Mouse (Mus musculus) cerebral cortex, adult 2 months (tissue): ENCODE results near the gene Vwa3a.

Source experiments
- WGBS: fragments of 180-500 bp; shearing (Covaris S2); methylation state at CpG from one replicate; pipeline ENCODE4 v1.1.7; 2018; 5-methylcytosine and 5-hydroxymethylcytosine counted together

The Vwa3a gene

DNA sequence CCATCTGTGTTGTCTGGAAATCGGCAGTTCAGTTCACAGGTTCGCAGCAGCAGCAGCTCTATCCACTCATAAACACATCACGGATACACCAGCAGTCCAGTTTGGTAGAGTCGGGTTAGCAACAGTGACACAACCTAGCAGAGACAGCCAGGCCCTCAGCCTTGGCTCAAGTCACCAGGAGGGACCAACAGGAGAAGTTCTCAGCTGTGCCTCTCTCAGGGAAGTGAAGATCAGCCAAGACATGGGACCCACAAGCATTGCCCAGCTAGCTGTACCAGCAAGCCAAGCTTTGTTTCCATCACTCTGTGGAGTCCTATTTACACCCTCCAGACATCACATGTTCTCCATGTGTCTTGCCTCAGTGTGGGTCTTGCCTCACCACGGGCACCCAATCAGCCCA lies 7.7 kb downstream of the Vwa3a start:
- 93% methylated on average over 5 of the region's 5 CpGs for WGBS

DNA sequence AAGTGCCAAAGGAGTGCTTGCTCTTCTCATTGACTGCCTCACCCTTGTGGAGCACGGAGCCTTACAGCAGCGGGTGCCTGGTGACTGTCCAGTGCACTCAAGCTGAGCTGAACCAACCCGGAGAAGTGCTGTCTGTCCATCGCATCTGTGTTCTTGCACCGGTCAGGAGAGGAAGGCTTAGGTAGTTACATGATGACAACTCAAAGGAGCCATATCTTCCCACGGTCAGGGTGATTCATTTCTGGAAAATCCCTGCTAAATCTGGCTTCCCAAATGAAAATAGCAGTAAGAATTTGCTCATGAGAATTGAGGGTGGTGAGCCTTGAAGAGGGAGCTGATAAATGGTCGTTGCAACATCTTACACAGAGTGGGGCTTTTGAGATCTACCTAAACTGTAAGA lies 12.8 kb downstream of the Vwa3a start:
- WGBS, result 52% methylated on average over 7 of the region's 7 CpGs

DNA sequence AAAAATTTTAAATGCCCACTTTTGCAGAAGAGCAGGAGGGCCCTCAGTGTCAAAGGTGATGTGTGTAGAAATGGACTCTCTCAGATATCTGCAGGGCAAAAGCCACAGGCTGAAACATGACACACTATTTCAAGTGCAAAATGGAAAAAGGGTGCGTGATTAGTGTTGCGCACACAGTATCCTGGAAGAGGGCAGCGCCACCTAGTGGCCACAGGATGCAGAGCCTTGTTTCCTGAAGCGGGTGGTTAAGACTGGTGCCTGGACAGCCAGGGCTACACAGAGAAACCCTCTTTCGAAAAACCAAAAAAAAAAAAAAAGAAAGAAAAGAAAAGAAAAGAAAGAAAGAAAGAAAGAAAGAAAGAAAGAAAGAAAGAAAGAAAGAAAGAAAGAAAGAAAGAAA lies 15.6 kb downstream of the Vwa3a start:
- WGBS, result 3% methylated on average over 5 of the region's 5 CpGs

DNA sequence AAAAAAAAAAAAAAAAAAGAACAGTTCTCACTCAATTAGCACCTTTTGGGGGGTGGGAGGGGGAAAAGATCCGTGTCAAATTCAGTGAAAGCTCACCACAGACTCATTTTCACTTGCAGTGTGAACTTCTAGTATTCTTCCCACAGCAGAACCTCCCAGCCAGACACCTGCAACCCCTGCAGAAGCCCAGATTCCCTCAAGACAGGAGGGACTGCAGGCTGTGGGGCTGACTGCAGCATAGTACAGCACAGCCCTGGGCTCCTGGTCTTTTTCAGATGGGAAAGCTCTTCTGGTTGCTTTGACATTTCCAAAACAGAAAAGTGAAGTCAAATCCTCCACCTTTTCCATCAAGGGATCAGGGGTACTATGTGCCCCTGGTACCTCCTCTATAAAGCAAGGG lies 28.3 kb downstream of the Vwa3a start:
- WGBS, result 21% methylated on average over 1 of the region's 1 CpGs

DNA sequence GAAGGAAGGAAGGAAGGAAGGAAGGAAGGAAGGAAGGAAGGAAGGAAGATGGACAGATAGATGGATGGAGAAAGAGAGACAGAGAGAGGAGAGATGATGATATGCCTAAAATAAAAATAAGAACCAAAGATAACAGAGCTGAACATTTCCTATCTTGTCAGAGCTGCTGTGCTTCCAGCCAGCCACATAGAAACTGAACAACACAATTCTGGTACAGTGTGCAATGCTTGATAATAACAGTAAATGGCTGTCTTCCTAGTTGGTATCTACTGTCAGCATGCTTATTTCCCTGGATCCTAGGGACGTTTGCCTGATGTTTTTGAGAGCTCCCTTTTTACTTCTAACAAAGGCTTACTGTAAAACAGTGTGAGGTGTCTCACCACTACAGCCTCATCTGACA lies 32.3 kb downstream of the Vwa3a start:
- 50% methylated on average over 1 of the region's 1 CpGs for WGBS

DNA sequence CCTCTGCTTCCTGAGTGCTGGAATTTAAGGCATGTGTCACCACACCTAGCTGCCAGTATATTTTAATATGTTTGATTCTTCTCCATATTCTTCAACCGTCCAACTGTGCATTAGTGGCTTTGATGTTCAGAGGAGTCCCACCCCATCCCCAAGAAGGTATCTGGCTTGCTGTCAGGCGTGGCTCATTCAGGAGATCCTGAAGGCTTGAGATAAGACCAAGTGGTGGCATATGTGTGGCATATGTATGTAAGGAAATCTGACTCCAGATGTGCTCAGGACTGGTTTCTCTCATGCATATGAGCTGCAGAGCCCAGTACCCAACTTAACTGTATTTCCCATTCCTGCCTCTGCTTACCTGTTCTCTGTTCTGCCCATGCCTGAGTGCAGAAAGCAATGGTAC lies 38.9 kb downstream of the Vwa3a start:
- WGBS, result 88% methylated on average over 2 of the region's 2 CpGs

DNA sequence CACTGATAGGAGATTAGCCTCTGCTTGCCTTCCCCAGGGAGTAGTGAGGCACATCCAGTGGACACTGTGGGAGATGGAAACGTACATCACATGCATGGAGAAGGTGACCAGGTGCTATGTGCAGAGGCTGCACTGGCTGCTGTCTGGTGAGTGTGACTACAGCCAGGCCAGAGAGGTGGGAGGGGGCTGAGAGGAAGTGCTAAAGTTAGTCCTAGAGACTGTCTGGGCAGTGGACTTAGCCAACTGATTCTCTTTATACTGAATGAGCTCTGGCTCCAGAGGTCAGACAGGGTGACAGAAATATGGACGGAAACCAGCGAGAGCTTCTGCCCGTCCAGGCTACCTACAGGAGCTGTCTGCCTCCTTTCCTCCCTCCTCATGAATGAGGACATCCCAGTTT lies 56.4 kb downstream of the Vwa3a start:
- 83% methylated on average over 4 of the region's 4 CpGs for WGBS

DNA sequence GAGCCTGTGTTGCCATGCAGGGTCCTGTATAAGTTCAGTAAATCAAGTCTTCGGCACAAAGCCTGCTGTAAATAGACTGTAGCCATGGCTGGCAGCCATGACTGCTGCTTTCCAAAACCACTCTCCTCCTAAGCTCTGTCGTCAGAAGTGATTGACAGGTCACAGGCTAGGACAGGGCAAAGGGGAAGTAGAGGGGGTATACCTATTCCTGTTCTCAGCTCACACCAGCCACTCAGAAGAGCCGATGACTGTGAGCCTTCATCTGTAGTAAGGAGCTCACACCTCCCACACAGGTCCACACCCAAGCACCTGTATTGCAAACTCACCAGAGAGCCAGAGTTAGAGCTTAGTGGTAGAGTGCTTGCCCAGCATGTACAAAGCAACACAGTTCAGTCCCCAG lies 57.3 kb downstream of the Vwa3a start:
- WGBS, result 57% methylated on average over 3 of the region's 3 CpGs

DNA sequence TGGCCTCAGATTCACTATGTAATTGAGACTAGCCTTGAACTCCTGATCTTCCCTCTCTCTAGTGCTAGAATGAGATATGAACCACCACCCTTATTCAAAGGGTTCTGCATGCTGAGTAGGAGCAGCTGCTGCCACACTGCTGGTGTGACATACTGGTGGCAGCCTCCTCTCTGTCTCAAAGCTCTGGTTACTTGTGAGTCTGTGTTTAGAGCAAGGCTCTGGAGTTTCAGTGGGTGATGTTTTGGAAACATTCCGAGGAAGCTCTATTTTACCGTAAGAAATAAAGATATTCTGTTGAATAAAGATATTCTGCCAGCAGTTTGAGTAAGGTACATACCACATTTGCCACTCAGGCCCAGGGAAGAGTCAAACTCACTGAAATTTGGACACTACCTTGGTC lies 64.2 kb downstream of the Vwa3a start:
- WGBS, result 49% methylated on average over 2 of the region's 2 CpGs

DNA sequence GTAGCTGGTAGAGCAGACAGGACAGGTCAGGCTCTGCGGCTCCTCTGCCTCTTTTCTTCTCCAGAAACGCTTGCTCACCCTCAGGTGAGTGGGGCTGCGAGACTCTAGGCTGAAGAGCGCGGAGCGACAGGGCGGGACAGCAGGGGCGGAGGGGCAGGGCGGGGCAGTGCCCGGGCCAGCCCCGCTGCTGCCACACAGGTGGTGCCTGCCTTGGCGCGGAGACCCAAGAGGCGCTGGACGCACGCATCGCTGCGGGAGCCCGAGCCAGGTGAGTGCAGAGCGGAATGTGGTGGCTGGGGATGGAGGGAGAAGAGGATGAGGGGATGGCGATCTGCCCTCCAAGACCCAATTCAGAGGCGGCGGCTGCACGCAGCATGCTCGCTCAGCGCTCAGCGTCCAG lies 70.6 kb downstream of the Vwa3a start:
- 15% methylated on average over 27 of the region's 27 CpGs for WGBS

DNA sequence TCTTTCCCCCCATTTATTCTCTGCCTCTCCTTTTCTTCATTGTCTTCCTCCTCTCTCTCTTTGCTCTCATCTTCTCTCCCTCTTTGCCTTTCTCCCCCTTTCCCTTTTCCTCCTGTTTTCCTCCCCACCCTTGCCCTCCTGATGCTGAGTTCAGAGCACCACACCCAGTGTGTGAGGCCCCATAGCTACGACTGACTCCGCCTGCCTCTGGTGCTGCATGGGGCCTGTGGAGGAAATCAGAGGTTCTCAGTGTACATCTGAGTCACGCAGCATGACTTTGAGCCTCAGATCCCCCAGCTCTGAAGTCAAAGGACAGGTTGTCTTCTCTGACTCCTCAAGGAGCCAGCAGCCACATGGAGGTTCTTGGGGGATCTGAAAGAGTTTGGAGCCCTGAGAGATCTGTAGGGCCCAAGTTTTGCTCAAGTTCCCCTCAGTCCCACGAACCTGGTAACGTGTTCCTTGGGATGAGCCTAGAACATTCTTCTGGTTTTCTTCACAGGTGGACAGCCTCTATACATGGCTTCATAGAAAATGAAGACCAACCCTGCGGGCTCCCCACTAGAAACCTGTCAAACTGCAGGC lies 72.8 kb downstream of the Vwa3a start, which contains the start of gene Gm5737:
Gene Gm5737, plus strand, starts transcription at position 532 of the 582 bp plus-strand sequence.
- WGBS, result 86% methylated on average over 6 of the region's 6 CpGs

DNA sequence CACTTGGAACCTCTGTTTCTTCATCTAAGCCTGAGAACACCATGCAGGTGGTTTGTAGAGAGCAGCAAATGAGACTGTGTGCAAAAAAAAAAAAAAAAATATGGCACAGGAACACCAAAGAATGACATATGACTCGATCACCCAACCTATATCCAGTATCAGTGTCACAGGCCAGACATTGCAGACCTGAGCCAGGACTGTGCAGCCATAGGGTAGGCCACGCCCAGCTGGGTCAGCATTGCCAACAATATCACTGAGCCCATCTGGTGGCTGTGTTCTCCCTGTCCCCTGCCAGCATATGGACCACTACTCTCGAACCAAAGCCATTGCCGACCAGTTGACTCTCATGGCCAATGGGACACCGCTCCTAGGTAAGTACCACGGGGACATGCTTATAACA lies 78.4 kb downstream of the Vwa3a start:
- 81% methylated on average over 6 of the region's 6 CpGs for WGBS

DNA sequence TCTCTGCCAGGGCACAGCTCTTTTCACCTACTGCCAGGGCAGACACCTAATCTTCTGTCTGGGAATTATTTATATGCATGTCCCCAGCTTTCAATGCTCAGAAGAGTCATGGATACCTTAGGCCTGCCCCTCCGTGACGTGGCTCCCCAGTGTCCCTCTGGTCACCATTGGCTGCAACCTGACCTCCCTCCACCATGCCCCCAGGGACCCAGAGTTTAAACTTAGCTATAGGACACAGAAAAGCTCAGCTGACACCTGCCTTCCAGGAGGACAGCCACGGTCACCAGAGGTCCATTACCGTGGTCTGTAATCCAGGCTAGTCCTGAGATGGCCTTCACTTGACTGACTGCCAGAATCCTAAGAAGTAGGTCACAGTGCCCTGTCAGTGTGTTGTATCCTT lies 80.3 kb downstream of the Vwa3a start:
- WGBS, result 92% methylated on average over 4 of the region's 4 CpGs

DNA sequence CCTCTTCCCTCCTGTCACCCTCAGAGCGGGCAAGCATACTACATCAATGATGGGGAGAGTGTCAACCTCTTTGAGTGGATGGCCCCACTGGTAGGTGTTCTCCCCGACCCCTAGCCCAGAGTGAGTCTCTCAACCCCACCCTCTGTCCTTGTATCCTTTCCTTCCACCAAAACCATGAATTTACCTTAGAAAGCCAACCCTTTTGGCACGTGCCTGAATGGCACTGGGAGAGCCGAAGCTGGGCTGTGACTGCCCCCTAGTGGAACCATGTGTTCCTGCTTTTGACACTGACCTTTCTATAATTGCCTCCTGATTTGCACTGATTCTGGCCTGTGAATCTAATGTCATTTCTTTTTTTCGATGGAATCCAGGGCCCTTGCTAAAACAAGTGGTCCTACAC lies 84.1 kb downstream of the Vwa3a start:
- 25% methylated on average over 5 of the region's 5 CpGs for WGBS

DNA sequence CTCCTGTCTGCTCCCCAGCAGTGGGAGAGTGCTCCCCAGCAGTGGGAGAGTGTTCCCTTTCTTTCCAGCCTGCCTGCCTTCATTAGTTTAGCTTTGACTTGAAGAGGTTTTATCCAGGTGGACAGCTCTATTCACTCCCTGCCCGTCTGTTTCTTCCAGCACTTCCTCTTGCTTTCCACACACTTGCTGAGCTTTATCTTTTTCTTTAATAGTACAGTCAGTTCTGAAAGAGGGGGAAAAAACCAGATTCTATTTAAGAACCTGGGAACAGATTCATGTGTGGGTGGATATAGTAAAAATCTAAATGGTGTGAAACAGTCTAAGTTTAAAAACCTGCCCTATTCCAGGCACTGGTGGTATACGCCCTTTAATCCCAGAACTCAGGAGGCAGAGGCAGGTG lies 86.0 kb downstream of the Vwa3a start:
- 36% methylated on average over 2 of the region's 2 CpGs for WGBS

DNA sequence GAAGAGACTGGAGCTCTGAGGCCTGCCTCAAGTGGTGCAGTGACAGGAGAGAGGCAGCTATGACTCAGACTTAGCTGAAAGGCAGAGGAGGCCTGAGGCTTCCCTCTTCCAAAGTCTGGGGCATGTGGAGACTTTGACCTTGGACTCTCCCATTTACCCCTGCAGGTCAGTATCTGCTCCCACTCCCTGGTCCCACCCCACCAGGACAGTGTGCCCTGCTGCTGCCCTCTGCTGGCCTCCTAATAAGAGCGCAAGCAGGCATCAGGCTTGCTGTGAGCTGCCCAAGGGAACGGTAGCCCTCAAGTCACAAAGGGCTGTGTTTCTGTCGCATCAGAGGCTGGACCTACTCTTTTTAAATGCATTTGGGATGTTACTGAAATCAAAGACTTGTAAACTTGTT lies 87.3 kb downstream of the Vwa3a start:
- WGBS, result 42% methylated on average over 3 of the region's 3 CpGs

DNA sequence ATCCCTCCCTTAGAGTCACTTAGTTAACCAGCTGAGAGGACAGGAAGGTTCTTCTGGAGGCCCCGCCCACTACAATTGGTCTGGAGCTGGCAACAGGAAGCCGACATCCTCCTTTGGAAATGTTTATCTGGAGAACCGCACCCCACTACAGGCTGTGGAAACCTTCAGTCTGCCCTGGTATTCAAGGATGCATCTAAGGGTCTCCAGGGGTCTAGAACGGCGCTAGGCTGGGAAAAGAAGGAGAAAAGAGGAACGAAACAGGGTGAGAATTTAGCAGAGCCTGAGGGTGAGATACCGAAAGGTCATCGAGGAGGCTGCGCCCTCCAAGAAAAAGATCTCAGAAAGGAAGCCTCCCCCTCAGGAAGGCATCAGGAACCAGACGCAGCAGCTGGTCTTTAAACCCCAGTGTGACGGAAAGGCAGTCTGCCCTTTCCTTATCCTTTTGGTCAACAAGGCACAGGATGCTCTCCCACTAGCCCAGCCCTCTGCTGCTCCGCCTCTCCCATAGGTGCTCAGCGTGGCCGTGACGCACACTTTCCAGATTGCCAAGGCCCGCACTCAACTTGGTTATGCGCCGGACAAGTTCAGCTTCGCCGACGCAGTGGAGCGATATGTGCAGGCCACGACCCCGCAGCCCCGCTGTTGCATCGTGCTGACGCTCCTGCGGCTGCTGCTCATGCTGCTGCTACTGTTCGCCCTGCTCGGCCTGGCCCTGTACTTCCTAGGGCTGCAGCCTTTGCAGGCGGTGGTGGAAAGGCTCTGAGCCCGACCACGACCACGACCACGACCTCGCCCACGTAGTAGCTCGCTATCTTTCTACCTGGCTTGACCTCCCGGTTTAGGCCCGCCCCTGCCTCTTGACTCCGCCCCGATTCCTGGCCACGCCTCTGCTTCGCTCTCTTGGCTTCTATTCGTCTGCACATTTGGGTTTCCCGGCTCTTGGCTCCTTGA lies 91.6 kb downstream of the Vwa3a start:
- WGBS, result 1% methylated on average over 46 of the region's 46 CpGs

DNA sequence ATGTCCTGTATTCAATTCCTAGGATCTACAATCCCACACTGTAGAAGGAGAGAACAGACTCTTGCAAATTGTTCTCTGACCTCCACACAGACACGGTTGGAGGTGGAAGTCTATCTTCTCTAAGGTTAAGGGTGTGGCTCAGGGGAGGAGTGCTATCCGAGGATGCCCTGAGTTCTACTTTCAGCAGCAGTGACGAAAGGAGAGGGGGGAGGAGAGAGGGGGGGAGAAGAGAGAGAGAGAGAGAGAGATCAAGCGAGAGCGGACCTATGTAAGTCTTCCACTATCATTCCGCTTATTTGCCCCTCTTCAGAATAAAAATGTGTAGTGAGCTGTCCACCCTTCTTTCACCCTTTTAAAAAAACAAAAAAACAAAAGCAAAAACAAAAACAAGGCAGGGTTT lies 95.3 kb downstream of the Vwa3a start:
- 34% methylated on average over 6 of the region's 6 CpGs for WGBS

DNA sequence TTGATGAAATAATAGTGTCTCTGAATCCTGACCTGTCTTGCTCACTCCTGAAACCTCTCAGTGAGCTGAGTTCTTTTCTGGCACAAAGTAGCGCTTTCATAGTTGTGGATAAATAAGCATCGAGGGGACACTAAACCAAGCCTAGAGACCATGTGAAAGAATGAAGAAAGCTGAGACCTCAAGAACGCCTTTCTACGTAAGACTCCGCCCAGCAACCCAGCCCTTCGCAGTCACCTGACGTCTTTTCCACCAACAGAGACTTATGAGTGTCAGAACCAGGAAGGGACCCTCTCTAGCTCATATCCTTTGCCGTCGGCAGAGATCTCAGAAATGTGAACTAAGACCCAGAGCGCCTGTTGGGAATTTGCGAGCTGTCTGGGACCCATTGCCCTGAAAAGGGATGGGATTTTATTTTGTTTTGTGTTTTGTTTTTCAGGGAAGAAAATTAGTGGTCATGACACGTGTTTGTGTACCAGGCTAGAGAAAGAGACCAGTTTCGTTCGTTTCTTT lies 95.8 kb downstream of the Vwa3a start:
- under 1% methylated on average over 14 of the region's 14 CpGs for WGBS

DNA sequence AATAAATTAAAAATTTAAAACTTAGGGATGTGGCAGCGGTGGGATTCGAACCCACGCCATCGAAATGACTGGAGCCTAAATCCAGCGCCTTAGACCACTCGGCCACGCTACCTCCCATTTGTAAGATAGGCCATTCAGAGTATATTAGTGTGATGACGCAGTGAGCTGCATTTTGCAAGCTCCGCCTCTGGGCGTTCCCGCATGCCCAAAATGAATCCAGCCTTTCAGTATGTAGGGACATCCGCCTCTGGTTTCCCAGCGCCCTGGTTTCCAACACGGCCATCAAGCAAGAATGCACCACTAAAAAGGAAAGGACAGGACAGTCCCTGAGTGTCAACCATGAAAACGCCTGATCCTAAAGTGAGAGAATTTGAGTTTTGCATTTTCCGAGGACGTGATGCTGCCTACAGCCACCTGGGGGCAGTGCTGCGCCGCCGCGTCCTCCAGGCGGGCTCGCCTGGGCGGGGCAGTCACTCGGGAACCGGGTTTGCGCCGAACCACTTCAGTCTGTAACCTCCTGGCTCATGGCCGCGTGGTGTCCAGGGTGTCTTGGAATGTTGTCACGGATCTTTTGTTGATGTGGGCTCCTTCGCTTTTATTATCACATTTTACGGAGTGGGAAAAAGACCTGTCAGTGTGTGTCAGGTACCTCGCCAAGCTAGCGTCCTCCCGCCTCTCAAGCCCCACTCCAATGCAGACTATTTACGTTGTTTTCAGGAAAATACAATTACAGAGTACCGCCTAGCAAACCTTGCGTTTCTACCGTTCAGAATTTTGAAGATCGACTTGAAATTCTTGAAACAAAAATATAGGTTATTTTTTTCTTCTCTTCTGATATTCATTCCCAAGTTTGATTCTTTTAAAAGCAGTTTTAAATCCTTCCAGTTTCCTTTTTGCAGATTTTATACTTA lies 96.6 kb downstream of the Vwa3a start:
- WGBS, result under 1% methylated on average over 41 of the region's 41 CpGs

DNA sequence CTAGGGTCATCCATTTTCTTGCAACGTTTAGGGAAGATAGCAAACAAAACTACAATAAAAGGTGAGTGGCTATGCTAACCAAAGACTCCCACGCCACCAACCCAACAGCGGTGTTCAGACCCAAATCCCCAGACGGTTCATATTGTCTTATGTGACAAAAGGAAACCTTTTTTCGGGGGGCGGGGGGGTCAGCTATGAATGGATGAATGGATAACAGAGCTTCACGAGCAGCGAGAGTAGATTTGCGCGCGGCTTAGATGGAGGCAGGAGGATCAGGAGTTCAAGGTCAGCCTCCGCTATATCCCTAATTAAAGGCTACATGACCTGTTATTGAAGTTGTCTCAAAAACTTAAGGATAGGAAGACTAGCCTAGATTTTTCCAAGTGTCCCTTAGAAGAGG lies 97.2 kb downstream of the Vwa3a start:
- WGBS, result 10% methylated on average over 12 of the region's 12 CpGs
